Mouse (Mus musculus): Measurements from ENCODE around the gene Itga7. TPM values are rescaled to one million over a fixed set of nuclear protein-coding genes. Genes with fewer than 3 reads are reported as not detected.
A peak's percentile ranks its signal among the peaks of the same experiment; 100 is the strongest.

The Itga7 gene
- total RNA-seq, 1 experiment from 2014 or later, result 18.7 TPM

DNA sequence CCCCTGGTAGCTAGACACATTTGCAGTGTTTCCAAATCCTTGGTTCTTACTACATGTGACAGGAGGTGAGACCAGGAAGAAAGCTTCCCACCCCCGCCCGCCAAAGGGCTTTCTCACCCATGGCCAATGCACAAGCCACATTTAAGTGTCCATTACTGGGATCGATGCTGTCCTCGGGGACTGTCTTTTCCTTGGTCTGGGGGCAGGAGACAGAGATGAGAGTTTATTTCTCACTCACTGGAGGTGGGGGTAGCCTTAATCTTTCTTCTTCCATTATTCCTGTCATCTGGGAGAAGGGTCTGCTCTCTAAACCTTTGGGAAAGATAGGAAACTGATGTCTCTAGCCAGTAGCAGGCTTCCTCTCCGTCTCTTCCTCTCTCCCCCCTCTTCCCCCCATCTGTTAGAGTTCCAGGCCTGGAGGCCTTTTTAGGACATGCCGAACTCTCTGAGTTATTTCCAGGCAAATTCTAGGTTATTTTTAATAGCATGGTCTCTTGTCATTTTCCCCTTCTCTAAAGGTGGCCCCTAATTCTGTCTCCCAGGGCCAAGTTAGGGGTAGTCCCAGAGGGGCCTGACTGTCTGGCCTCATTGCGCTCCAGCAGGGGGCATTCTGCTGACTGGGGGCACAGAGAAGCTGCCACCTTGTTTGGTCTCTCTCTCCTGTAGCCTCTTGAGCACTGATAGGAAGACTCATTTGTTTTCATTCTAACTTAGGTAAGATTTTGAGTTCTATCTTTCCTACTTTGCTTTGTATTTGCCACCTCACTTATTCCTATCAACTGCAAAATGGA lies 1.6 kb downstream of the Itga7 start:
- DNase-seq, result no peak

DNA sequence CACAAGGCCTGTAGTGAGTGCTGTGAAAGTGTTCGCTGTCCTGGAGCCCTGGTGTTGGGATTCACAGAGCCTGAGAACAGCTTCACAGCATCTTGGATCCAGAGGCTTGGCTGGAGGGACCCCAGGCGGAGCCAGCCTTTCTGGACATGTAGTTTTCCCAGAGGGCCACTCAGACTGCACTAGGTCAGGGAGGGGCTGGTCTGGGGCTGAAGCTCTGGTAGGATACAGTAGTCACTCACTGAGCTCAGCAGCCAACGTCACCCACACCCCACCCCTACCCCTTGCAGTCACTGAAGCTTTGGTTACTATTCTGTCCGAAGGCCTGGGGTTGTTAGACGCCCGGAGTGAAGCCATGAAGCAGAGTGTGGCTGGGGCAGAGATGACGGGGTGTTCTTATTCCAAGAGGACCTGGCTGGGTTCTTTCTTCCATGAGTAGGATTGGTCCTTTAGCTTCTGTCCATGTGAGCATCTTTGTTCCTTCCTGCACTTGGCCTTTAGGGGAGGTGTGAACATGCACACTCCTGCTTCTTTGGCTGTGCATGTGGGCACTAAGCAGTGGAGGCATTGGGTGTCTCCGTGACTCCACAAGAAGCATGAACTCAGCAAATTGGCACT lies 2.3 kb downstream of the Itga7 start:
- DNase-seq, result no peak

DNA sequence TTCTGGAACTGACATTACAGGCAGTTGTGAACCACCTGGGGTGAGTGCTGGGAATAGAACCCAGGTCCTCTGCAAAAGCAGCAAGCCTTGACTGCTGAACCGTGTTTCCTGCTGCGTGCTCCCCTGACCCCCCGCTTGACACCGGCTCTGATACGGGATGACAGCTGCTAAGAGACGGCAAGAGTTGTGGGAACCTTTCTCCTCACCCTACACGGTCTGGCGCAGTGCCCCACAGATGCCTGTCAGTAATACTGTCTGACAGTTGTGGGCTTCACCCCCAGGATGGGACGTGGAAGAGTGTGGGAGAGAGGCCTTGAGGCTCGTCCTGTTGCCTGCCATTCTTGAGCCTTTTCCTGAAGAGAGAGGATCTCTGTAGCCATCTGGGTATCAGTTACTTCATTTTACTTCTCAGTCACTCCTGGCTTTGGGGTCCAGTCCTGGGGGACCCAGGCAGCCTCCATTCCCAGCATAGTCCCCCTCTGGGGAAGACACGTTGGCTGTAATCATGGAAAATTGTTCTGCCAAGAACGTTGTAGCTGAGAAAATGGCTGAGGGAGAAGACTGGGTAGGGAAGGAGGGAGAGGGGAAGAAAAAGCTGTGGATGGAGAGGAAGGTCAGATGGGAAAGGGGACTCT lies 4.3 kb downstream of the Itga7 start:
- DNase-seq, result no peak

DNA sequence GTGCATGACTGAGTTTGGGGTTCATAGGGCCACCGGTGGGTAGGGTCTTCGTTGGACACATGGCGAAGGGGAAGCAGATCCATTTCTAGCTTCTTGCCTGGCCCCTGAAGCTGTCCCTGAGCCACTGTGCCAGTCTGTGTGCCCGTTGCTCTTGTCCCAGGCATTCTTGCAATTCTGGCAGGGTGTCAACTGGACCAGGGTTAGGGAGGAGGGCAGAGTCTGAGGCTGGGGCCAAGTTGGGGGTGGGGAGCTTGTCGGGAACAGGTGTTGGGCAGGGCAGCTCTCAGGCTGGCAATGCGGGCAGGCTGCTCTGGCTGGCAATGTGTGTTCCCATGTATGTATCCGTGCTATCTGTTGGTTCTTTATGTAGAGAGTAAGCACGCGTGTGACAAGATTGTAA lies 4.8 kb downstream of the Itga7 start:
- DNase-seq, result peak; percentile 89

DNA sequence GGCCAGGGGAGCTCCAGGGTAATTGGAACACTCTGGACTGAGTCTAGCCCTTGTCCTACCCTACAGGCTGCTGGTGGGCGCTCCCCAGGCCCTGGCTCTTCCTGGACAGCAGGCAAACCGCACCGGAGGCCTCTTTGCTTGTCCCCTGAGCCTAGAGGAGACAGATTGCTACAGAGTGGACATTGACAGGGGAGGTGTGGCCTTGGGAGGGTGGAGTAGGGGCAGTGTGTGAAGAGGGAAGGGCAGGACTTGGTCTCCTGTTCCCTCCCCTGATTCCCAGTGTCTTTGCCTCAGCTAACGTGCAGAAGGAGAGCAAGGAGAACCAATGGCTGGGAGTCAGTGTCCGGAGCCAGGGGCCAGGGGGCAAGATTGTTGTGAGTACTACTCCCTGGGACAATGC lies 5.4 kb downstream of the Itga7 start:
- peak; percentile 55 for DNase-seq

DNA sequence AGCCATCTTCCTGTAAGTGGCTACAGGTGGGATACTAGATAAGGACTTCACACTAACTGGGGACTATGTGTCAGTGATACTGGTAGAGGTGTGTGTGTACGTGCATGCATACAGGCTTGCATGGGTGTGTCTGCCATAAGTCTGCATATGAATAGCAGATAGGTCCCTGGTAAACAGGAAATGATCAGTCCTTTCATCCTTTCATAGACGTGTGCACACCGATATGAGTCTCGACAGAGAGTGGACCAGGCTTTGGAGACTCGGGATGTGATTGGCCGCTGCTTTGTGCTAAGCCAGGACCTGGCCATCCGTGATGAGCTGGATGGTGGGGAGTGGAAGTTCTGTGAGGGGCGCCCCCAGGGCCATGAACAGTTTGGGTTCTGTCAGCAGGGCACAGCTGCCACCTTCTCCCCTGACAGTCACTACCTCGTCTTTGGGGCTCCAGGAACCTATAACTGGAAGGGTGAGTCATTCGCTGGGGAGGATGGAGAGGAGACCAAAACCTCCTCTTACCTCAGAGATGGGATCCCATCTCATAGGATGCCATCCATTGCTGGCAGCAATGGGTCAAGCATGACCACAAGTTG lies 7.0 kb downstream of the Itga7 start:
- no peak for DNase-seq

DNA sequence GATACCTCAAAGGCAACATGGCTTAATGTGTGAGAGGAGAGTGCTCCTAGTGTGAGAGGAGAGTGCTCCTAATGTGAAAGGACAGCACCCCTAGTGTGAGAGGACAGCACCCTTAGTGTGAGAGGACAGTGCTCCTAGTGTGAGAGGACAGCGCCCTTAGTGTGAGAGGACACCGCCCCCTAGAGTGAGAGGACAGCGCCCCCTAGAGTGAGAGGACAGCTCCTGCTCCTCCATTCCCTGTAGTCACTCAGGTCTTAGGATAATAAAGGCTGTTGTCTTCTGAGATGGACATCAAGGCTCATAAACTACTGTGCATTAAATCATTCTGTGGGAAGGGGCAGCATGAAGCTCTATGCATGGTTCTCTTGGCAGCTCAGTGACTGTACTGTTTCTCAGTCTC lies 12.1 kb downstream of the Itga7 start:
- peak; percentile 81 for DNase-seq

DNA sequence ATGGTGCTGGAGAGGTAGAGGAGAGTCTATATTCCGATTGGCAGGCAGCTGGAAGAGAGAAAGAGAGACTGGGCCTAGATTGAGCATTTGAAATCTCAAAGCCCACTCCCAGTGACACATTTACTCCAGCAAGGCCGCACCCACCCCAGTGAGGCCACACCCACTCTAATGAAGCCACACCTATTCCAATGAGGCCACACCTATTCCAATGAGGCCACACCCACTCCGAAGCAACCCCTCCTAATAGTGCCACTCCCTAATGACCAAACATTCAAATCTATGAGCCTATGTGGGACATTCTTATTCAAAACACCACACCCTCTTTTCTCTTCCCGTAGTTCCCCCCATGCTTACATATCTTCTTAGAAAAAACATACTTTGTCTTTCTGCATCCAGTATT lies 13.9 kb downstream of the Itga7 start:
- DNase-seq, result no peak

DNA sequence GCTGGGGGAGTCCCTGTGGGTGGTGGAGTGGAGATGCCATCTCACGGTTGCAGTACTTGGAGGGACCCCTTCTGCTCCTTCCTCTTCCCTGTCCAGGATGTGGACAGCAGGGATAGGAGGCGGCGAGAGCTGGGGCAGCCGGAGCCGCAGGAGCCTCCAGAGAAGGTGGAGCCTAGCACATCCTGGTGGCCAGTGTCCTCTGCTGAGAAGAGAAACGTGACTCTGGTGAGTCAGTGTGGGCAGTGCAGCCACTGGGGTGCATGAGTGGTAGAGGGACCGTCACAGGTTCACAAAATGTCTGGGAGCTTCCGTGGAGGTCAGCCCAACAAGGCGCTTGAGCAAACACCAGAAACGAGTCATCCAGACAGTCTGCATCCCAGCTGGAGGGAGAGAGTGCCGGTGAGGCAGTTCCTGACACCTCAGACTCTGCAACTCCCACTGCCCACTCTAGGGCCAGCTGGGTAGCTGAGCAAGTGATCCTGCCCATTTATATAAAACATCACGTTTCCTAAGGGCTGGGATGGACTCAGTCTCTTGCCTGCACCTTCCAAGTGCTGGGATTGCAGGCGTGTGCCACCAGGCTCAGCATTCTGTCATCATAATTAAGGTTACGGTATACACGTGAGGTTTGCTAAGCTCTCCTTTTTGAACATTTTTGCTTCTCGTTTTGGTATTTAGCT lies 16.7 kb downstream of the Itga7 start:
- no peak for DNase-seq

DNA sequence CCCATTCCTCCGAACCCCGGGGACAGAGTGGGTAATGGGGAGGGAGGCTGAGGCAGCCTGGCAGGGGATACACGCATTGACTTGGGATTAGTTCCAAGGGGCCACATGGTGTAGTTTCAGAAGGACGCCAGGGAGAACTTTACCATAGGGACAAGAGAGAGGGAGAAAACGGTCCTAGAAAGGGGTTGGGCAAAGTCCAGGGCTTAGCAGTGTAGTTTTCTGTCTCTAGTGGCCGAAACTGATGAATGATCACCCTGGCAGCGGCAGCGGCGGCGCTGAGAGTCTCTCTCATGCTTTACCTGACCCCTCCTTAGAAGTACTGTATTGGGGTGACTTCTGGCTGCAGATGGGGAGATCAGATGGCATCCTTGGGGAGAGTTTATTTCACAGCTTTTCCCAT lies 24.7 kb downstream of the Itga7 start:
- no peak for DNase-seq

DNA sequence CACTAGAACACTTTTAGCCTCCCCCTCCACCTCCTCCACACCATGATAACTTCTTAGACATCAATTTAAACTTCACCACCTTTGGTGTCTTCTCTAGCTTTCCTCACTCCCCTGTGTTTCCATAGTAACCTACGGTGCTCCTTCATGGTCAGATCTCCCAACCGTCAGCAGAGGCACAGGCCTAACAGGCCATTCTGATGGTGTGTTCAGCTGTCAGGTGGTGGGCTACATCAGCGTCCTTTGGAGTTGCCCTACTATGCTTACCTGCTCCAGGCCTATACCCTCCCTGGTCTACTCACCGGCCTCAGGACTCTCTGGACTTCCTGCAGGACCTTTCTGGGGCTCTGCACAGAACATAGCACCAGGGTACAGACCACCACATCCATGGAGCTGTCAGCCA lies 26.5 kb downstream of the Itga7 start:
- no peak for DNase-seq

DNA sequence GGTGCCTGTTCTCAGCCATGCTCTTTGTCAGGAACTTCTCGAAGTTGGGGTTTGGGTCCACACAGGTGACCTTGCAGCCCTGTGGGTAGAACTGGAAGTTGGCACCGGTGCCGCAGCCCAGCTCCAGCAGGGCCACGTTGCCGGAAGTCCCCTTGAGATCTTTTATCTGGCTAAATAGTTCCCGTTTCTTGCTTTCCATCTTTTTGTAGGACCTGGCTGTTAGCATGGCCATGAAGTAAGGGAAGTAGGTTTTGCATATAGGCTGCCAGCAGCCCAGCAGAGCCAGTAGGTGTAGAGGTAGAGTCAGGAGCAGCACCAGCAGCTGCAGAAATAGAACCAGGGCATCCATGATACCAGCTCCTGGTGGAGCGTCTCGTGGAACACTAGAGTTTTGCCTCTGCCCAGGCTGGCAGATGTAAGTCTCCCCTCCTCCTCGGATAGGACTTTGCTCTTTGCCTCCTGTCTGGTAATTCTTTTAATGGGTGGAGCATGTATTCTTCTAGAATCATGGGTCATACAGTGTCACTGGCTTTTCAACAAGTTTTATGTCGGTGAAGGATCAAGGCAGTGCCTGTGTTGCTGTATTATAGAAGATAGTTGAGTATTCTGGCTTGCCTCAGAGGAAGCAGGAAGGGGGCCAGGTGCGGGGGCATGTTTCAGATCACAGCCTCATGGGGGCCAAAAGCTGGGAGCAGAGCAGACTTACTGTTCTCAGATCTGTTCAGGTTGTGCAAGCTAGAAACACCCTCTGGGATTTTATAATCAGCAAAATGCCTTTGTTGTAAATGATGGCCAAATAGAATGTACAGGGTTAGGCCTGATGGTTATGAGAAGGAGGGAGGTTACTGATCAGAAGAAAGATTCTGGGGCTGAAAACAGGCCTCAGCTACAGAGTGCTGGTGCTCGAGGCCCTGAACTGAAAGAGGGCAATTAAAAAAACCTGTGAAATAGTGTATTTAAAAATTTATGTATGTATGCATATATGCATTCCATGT lies 27.3 kb downstream of the Itga7 start, which contains the start of gene Mettl7b:
TSS of gene Mettl7b (minus strand) at position 399 of the 995 bp plus-strand sequence.
- DNase-seq, result no peak

DNA sequence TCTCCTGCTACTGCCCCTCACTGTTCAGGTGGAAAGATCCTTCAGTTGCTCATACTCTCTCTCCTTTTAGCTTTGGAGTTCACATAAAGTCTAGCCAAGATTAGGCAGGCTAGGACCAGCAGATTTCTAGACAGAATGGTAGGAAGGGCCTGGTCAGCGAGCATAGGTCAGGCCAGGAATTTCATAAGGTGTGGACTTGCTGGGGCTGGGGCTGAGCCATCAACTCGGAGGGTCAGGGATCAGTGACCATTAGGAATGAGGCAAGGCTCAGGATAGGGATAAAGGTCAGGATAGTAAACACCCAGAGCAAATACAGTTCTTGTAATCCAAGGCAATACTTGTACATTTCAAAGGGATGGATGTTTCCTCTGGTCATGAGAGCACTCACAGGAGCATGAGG lies 31.3 kb downstream of the Itga7 start:
- no peak for DNase-seq

DNA sequence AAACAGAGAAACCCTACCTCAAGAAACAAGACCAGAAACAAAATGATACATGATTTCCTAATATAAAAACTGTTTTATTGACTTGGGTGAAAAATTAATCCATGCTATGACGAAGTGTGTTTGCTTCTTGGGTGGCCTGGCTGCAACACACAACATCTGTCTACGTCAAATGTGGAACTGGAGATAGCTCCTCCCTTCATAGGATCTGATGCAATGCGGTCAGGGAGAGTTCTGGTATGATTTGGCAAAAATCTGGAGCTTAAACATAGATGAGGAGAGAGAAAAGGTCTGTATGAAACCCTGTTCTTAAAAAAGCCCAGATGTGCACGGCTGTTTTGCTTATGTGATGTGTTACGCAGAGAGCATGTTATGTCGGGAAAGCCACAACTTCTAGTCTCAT lies 32.3 kb downstream of the Itga7 start:
- DNase-seq, result no peak

DNA sequence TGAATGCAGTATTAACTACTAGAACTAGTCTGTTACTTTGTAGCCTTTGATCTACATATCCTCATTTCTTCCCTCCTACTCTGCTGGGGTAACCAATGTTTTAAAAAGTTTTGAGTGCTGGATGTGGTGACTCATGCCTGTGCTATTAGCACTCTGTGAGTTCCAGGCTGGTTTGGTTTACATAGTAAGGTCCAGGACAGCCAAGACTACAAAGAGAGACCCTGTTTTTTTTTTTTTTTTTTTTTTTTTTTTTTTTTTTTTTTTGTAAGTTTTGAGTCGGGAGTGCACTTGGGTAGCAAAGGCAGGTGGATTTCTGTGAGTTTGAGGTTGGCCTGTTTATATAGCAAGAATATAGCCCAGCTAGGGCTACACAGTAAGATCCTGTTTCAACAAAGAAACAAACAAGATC lies 34.7 kb downstream of the Itga7 start:
- DNase-seq, result no peak

DNA sequence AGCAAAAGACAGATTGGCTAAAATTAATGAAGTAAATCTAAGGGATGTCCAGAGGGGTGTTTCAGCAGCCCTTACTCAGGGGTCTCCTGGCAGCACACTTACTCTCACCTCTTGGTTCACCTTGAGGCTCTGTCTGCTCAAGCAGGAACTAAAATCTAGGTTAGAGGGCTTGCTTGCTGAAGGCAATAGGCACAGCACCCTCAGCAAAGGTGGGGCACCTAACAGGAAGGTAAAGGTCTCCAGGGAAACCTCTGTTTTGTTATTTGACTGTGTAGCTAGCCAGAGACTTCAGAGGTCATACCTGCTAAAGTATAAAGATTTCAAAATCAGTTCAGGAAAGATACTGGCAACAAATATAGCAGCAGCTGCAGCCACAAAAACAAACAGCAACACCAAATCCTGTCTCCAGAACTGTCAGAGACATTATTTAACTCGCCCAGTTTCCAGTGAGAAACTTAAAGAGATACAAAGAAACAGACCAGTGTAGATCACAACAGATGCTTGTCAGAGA lies 37.2 kb downstream of the Itga7 start:
- no peak for DNase-seq

DNA sequence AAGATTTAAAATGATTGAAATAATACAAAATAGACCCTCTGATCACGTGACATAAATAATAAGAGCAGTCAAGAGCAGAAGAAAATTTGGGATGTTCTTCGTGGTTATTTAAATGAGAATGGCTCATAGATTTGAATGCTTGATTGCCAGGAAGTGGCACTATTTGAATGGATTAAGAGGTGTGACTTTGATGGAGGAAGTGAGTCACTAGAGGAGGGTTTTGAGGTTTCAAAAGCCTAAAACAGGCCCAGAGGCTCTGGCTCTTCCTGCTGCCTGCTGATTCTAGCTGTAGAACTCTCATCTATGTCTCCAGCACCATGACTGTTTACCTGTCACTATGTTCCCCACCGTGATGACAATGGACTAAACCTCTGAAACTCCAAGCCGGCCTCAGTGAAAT lies 39.2 kb downstream of the Itga7 start:
- no peak for DNase-seq

DNA sequence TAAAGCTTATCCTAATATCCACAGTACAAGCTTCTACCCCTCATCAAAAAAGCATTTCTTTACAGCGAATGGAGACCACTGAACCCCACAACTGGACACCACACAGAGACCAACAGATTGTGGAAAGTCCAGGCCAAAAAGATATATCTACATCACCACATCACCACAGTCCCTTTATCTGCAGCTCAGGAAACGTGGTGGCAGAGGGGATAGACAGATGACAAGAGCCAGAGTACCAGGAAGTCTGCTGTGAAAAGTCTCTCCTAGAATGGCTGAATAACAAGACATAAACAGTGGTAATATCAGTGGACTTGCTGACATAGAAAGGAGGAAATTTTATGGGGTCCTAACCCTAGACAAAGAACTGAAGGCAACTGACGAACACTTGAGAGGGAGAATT lies 42.8 kb downstream of the Itga7 start:
- no peak for DNase-seq

DNA sequence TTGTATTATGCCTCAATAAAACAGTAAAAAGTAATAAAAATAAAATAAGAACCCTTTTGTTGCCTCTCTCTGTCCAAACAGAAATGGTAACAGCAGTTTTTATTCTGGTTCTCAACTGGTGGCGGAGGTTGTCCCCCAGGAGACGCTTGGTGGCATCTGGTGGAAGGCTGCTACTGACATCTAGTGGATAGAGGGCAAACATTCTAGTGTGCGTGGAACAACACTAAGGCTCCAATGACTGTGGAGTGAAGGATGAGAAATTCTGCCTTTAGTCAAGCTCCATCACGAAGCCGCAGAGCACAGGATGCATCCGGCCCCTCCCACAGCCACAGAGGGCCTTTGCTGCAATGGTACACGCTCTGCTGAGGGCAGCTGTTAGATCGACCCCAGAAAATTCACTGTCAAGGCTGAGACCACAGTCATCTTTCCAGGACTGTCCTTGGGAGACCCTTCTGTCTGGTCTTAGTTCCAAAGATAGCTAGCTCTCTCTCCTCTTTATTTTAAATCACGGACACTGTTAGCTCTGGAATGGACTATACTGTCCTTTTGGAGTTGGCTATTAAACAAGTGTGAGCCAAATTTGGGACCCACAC lies 44.0 kb downstream of the Itga7 start:
- DNase-seq, result peak; percentile 62

DNA sequence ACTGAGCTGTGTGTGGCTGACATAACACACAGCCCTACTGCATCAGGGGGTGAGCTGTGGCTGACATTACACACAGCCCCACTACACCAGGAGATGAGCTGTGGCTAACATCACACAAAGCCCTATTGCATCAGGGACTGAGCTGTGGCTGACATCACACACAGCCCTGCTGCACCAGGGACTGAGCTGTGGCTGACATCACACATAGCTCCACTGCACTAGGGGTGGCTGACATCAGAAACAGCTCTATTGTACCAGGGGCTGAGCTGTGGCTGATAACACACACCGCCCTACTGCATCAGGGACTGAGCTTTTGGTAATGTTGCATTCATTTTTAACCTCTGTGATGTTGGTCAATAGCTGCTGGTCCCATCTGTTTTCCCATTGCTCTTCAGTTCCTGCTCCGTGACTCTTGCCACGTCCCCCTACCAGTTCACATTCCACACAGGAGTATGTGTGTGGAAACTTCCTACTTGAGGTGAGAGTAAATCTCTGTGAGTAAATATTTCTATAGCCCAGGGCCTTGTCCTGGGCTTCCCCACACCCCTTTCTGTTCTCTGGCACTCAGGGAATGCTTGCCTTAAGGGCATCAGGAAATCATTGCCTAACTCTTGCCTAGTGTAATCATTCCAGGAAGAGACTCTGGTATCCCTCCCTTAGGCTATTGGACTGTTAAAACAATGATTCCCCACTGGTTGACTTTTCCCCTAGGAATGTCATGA lies 47.2 kb downstream of the Itga7 start:
- DNase-seq, result no peak
